Mouse (Mus musculus): Measurements from ENCODE around the gene Neto2. TPM values are rescaled to one million over a fixed set of nuclear protein-coding genes. Genes with fewer than 3 reads are reported as not detected.
A peak's percentile ranks its signal among the peaks of the same experiment; 100 is the strongest.
"Not testable (repeated sequence)": the region's sequence is repeated elsewhere in the genome, so short reads cannot be mapped to it uniquely, and the experiment has no call there.

Gene Neto2
- under 1 TPM; 0.13 to 0.34 (median 0.25) TPM for polyA plus RNA-seq (2017; shearing (Covaris generic))

DNA sequence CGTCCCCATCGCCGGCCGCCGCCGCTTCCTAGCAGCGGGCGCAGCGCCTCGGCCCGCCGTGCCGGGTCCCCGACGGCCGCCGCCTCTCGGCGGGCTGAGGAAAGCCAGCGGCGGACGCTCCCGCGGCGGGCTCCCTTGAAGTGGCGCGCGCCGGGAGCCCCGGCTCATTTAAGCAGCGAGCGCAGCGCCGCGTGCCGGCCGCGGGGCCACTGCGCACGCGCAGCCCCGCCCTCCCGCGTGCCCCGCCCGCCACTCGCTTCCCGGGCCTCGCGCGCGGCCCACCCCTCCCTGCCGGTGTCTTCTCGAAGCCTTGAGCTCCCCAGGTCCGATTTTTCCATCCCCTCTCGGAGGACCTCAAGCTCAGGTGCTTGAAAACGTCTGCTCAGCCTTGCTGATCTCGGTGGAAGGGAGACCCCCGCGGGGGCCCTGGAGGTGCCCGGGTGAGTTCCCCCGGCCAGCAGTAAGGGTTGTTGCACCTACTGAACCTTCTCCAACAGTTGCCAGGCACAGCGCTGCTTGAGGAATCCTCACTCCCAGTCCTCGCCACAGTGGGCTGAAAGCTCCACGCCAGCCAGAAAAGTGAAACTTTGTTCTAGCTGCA, at the start of gene Neto2:
TSS of gene Neto2 (minus strand) at position 174 of the 601 bp plus-strand sequence.
- peak; percentile 70 for ATAC-seq

DNA sequence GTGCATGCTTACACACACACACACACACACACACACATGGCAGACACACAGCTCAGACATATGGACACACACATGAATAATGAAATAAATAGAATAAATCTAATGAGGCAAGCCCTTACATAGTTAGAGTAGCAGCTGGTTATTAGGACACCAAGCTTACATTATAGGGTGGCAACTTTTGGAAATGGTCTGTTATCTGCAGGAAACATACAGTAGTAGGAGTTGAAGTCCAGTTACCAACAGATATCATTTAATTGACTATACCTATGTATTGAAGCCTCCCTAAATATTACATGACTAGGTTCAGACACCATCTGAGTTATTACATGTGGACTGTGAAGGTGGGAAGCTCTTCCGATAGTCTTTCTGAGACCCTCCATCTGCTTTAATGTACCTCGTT, 44.3 kb upstream of the Neto2 start:
- no peak for ATAC-seq

DNA sequence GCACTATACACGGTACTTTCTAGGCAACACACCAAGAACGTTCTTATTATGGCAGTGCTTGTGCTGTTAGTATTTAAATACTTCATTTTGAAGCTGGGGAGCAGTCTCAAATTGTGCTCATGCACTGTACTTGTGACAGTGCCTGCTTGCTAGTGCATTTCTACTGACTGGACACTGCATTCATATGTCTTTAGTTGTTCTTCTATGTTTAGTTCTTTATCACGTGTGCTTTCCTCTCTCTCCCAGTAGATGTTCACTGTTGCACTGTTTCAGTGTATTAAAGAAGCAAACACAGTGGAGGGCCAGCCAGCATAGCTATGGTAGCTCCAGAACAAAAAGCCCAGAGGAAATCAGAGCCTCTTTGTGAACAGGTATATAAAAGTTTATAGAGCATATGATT, 29.8 kb upstream of the Neto2 start:
- no peak for ATAC-seq

DNA sequence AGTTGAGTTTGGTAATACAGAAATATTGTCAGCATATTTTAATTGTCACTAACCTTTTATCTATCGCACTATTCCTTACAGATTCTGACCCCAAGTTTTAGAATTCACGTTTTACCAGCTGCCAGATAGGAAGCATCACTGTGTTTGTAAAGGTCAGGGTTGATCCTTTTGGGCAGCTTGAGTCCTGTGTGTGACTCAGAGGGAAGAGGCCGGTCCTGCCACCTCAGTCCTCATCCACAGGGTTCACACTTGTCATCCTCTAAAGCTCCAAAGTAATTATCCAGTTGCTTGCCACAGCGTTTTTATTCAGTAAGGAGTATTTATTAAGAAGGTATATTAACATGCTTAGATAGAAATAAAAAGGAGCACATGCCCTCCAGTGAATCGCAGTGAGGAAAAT, 16.5 kb upstream of the Neto2 start:
- no peak for ATAC-seq

DNA sequence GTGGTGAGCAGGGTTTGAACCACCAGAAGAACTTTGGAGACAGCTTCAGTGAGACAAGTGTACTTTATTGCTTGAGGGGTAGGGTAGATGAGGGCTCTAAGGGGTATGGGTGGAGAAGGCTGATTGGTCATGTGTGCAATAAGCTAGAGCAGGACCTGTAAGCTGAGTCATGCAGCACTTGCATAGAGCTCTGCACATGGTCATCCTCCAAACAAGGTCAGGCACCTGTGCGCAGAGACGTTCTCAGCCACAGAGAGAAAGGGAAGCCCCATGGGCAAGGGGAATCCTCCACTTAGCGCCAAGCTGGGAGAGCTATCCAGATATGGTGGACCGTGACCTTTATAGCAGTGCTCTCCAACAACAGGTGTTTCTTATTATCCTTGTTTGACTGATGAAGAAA, 16.0 kb upstream of the Neto2 start:
- ATAC-seq: no peak

DNA sequence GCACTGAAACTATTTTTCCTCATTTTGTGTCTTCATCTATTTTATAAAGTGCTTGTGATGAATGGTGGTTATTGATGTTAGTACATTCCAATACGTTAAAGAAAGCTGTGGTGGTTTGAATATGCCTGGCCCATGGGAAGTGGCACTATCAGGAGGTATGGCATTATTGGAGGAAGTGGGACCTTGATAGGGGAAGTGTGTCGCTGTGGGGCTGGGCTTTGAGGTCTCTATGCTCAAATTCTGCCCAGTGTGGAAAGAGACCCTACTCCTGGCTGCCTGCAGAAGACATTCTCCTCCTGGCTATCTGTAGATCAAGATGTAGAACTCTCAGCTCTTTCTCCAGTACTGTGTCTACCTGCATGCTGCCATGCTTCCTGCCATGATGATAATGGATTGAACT, 6.3 kb upstream of the Neto2 start:
- no peak for ATAC-seq

DNA sequence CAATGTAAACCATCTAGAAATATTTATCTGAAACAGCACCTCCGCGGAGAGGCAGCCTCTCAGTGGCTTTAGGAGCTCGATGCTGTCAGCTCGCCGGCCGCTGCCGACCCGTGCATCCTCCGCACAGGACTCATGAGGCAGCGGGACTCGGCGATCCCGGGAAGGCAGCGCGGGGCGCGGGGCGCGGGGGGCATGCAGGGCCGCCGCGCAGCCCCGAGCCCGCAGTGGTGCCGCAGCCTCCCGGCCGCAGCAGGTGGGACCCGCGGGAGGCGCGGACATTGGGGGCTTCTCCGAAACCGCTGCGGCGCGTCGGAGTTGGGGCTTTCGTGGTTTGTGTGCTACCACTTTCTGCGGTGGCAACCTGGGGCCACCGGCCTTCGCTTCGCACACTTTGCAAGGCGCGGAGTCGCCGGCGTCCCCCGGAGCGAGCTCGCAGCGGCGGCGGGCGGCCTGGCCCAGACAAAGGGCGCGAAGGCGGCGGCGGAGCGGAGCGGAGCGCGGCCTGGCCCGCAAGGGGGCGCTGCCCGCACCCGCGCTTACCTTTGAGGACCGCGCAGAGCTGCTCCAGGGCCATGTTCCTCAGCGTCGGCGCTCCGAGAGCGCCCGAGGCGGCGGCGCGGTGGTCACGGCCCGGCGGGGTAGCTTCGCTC, 498 bp downstream of the Neto2 start:
- peak; percentile 44 for ATAC-seq

DNA sequence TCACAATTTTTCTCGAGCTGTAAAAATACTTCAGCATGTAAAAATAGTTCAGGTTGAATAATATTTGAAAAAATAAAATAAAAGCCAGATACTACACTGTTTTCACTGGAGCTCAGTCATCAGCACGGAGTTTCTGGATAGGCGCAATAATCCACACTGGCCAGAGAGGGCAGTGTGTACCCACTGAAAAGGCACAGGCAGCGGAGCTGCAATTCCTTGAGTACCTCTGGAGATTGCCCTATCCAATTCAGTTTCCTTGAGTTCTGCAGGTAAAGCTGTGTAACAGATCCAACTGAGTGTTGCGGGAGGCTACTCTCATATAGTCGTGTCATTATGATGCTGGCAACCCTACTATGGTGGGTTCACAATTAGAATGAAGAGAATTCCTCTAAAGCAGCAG, 1.7 kb downstream of the Neto2 start:
- peak; percentile 79 for ATAC-seq

DNA sequence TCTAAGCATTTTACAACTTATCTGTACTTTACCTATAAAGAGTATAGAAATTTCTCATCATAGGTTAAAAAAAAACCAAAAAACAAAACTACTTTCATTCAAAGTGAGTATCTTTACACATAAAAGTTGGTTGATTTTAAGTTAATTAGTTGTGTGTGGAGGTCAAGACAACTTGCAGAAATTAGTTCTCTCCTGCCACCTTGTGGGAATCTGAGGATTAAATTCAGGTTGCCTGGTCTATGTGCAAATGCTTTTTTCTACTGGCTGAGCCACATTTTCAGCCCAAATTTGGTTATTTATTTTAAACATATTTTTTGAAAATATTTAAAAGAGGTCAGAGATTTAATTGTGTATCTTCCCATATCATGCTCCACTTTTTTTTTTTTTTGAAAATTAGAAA, 35.6 kb downstream of the Neto2 start:
- peak; percentile 48 for ATAC-seq

DNA sequence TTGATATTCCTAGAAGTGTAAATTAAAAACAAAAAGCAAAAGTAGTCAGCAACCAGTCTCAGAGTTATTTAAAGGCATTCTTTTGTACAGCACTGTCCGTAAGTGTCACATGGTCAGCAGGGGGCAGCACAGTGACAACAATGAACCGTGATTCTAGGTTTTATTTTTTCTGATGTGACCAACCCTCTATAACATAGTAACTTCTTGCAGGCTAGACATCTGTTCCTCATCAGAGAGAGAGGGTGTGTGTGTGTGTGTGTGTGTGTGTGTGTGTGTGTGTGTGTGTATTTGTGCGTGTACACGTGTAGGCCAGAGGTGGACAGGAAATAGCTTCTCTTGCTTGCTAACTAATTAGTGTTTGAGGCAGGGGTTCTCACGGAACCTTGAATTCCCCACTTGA, 38.7 kb downstream of the Neto2 start:
- ATAC-seq: peak; percentile 41

DNA sequence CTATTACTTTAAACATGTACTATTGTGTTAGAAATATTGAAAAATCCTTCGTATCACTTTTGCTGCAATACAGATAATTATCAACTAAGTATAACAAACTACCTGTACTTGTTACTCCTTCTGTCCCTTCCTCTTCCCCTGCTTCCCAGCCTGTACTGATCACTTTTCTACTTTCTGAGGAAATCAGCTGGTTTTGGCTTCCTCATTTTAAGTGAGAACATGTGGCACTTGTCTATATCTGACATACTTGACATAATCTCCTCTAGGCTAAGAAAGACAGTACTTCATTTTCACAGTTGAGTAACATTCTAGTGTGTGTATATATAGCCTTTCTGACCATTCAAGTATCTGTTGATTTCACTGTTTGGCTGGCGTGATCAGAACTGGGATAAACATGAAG, 49.5 kb downstream of the Neto2 start:
- no peak for ATAC-seq

DNA sequence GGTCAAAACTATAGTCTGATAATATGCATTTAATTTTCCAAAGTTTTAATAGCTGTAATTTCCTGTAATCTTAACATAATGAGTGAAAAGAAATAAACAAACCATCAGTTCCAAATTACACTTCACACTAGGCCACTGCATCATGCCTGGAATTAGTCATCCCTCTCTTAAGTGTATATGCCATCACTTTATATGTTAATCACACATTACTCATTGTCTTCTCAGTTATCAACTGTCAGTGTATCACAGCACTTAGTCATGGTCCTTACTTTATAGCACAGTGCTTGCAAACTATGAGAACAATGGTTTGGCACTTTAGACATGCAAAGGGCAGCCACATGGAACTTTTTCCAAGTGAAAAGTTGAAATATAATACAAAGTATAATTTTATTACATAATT, 52.2 kb downstream of the Neto2 start:
- no peak for ATAC-seq

DNA sequence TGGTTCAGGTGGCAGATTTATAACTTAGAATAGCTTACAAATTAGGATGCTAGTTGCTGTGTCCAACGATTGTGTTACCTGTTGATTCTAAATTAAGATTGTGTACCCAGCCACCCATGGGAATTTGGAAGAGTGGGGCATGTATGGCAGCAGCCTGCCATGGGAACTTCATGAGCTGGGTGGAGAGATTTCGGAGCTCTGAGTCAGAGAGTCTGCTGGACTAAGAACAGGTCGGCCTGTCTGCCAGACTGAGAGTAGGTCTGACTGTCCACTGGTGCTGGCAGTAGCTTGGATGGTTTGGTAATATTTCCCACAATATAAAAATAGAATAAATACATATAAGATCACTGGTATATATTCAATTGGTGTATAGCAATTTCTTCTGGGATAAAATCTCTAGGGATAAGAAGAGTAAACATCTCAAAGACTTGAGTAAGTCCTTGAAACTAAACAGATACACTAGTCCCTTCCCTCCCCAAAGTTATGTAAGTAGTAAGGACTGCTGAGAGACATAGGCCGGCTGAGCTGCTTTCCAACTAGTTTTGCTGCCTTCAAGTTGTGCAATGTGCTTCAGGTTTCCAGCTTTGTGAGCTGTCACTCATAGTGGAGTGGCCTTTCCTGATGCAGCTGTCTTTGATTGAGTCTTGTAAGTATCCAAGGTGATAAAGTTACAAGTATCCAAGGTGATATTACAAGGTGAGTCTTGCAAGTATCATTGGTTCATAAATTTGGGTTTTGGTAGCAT, 55.6 kb downstream of the Neto2 start:
- no peak for ATAC-seq

DNA sequence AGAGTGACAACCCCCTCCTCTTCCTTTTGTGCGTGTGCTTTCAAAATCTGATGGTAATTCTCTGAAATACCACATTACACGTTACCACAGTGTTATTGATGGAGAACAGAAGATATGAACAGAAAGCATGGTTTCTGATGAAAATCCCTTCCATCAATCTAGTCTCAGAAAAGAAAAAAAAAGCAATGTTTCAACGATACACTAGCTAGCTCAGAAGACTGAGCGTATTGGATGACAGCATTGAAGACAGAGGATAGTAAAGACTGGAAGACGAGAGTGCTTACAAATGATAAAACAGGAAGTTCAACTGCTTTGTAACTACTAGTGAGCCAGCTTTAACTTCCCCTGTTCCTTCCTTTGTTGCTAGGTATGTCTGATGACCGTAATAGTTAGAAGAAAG, 76.3 kb downstream of the Neto2 start:
- ATAC-seq: peak; percentile 83

DNA sequence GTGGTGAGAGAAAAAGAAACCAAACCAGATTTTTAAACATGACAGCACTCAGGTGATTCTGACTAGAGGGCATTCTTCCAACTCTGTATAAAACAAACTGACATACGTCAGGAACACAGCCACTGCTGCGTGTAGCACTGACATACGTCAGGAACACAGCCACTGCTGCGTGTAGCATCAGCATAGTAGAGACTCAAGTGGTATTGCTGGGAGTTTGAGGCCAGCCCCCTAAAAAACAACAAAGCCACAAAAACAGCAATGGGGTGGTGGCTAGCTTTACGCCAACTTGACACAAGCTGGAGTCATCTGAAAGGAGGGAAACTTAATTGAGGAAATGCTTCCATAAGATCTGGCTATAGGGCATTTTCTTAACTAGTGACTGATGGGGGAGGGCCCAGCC, 77.5 kb downstream of the Neto2 start:
- ATAC-seq: no peak

DNA sequence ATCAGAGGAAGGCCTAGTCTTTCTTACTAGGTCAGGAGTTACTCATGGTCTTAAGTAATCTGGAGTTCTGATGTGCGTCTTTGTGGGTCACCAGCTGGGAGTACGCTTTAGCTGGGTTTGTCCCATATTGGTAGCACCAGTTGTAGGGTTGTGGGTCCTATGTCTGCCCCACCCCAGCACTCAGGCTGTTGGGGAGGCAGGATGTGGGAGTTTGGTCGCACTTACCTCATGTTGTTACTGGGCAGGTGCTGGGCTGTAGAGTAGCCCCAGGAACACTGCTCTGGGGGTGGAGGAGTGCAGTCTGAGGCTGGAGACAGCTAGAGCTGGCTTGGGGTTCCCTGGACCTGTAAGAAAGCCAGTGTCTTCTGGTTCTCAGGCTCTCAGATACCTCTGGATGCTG, 81.9 kb downstream of the Neto2 start:
- ATAC-seq: no peak

DNA sequence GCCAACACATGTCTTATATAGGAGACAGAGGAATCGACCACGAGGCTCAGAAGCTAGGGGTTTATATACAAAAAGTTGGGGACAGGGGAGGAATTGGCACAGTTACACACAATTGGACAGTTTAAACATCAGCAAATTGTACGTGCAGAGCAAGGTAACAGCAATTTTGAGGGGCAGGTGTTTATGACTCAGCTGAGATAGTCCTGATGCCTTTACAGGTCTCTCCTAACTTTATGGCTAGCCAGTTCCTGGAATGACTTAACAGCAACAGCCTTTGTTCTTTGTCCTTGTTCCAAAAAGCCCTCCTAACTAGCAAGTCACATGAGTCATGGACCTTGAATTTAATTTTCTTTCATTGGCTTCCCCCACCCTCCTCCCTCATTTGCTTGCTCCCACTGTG, 83.6 kb downstream of the Neto2 start:
- ATAC-seq: not testable (repeated sequence)

DNA sequence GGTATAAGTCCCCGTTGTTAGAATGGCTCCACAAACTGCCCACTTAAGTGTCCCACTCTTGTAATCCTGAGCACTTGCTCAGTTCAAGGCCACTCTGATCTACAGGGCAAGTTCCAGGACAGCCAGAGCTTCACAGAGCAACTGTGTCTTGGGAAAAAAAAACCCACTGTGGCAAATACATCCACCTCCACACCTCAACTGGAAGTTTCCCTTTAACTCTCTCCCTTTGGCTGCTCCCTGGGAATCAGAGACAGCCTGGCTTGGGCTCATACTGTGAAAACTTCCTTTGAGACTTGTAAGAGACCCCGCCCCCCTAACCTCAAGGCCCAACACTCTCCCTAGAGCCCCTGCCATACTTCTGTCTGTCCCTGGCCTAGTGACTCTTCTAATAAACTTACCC, 91.9 kb downstream of the Neto2 start:
- no peak for ATAC-seq

DNA sequence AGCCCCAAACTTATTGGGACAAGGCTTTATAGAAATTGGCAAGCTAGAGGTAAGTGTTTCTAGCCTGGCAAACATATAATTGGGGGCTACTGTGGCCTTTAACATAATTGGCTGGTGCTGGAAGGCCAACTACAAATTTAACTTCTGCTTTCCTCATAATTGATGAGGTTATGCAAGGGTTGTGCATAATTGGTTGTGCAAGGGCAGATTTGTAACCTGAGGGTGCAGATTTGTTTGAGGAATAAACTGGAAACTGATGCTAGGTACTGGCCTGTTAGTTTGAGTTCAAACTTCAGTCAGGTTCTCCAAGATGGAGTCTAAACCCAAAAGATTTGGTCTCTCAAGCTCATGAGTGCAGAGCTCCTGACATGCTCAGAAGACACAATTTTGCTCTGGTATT, 92.9 kb downstream of the Neto2 start:
- ATAC-seq: no peak

DNA sequence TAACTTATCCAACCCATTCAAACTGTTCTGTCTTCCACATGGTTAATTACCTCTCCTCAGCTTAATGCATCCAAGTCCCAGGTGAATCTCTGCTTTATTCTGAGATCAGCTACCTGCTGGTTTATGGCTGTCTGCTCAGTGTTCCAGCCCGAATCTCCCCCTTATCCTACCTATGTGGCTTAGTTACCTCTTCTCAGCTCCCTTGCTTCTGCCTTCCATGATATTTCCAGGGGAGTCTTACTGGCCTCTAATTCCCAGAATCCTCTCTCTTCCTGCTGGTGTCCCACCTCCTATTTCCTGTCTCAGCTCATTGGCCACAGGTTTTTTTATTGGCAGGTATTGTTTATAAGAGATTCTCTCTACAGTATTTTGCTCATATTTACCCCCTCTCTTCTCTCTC, 93.8 kb downstream of the Neto2 start:
- ATAC-seq: no peak

DNA sequence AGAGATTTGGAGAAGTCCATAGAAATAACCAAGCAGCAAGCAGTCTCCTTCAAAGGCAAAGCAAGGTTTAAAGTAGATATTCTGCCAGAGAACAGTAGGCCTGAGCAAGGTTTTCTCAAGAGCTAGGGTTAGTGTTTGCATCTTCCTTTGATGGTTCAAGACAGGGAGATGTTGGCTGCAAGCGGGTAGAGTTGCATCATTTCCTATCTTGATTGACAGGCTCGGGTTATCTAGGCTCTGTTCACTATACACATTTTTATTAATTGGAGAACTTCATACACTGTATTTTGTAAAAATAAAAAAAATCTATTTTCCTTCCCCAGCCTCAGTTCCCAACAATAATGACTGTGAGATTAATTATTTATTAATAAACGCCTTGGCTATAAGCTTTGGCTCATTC, 94.2 kb downstream of the Neto2 start:
- no peak for ATAC-seq

DNA sequence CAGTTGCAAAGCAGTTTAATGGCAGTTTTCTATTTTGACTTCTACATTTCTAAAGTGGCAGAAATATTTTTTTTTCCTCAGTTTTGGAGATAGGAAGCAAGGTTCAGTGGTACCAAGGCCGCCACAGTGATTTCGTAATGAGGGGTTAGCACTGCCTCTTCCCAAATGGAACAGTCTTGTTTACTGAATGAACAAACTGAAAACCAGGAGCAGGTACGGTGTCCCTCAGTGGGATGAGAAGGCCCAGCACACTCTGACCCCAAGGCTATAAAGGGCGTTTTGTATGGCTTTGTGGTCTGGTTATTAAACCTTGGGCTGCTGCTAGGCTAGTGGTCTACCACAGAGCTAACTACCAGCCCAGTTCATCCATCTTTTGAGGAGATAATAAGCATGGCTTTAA, 96.5 kb downstream of the Neto2 start:
- ATAC-seq: no peak

DNA sequence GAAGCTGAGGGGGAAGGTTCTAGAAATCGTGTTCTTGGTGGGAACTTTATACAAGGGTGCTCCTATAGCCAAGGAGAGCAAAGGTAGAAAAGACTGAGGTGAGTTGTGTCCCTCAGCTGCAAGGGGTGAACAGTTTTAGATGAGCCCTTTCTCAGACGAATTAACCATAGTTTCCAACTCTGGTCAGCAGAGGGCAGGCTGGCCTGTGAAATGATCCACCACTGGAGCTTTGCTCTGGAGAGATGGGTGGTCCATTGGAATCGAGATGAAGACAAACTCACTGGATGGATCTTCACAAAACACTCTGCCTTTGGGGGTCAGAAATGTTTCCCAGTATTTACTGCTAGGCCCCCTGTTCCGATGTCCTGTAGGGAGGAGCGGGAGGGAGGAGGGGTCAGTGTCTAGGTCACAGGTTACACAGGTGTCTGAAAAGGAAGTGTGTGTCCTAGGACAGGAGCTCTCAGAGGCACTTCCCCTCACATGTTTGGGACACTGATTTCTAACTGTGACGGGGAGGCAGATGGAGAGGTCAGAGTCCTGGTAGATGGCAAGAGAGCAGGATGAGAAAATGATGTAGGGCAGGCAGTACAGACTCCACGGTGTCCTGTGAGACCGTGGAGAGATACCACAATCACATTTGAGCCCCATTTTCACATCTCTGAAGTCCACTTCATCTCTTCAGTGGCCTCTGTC, 97.4 kb downstream of the Neto2 start:
- ATAC-seq: no peak

DNA sequence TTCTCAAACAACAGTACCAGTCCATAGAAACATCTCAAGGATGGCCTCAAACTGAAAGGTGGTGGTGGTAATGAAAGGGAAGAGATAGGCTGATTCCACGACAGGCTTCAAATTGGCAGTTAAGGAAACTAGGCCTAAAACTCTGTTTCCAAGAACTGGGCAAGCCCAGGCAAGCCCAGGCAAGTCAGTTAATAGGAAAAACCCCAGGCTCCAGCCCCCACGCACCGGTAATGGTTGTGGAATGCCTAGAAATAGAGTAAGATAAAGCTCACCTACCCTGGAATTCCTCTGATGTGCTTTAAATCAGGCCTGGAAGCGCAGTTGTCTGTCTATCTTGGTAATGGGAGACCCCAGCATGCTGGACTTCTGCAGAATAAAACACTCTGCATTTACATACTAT, 98.0 kb downstream of the Neto2 start:
- ATAC-seq: no peak

Data from inflammation-experienced regulatory T-cells, adult 6 months (primary cell).